Mouse (Mus musculus): ENCODE measurements around the gene Serpina10.
"Not testable (repeated sequence)": the region's sequence is repeated elsewhere in the genome, so short reads cannot be mapped to it uniquely, and the experiment has no call there.

The Serpina10 gene

GRCm38 (mm10) chr12:103631203-103631612 is at the start of gene Serpina10:
Gene Serpina10 (minus strand): TSS chr12:103631444.
- DNase-seq = no peak

- not testable (repeated sequence) for DNase-seq
Observed at GRCm38 (mm10) chr12:103679853-103680252, 48.6 kb upstream of the Serpina10 start.

- no peak for DNase-seq
Observed at GRCm38 (mm10) chr12:103676039-103676438, 44.8 kb upstream of the Serpina10 start, which contains the start of gene Serpina16. Gene Serpina16 (minus strand): TSS chr12:103676139.

- no peak for DNase-seq
Observed at GRCm38 (mm10) chr12:103673179-103673578, 41.9 kb upstream of the Serpina10 start.

GRCm38 (mm10) chr12:103671483-103671882 is 40.2 kb upstream of the Serpina10 start:
- no peak for DNase-seq

GRCm38 (mm10) chr12:103670964-103671363 is 39.7 kb upstream of the Serpina10 start:
- DNase-seq = no peak

- peak; percentile 23 for DNase-seq
Observed at GRCm38 (mm10) chr12:103670344-103670743, 39.1 kb upstream of the Serpina10 start.

- no peak for DNase-seq
Observed at GRCm38 (mm10) chr12:103665286-103665685, 34.0 kb upstream of the Serpina10 start.

- DNase-seq = not testable (repeated sequence)
Observed at GRCm38 (mm10) chr12:103662053-103662452, 30.8 kb upstream of the Serpina10 start.

GRCm38 (mm10) chr12:103660076-103660475 is 28.8 kb upstream of the Serpina10 start:
- DNase-seq = no peak

GRCm38 (mm10) chr12:103659171-103659570 is 27.9 kb upstream of the Serpina10 start:
- DNase-seq = no peak

GRCm38 (mm10) chr12:103657991-103658390 is 26.7 kb upstream of the Serpina10 start:
- DNase-seq = no peak

- no peak for DNase-seq
Observed at GRCm38 (mm10) chr12:103656848-103657626, 25.8 kb upstream of the Serpina10 start, which contains the start of gene Serpina6. Gene Serpina6 (minus strand): TSS chr12:103657212.

GRCm38 (mm10) chr12:103655123-103656044 is 24.1 kb upstream of the Serpina10 start:
- no peak for DNase-seq

GRCm38 (mm10) chr12:103653836-103654235 is 22.6 kb upstream of the Serpina10 start:
- DNase-seq = no peak

GRCm38 (mm10) chr12:103646314-103646713 is 15.1 kb upstream of the Serpina10 start:
- no peak for DNase-seq

GRCm38 (mm10) chr12:103644601-103645000 is 13.4 kb upstream of the Serpina10 start:
- DNase-seq = no peak

- DNase-seq = no peak
Observed at GRCm38 (mm10) chr12:103643818-103644217, 12.6 kb upstream of the Serpina10 start.

- peak; percentile 89 for DNase-seq
Observed at GRCm38 (mm10) chr12:103643336-103643735, 12.1 kb upstream of the Serpina10 start.

- no peak for DNase-seq
Observed at GRCm38 (mm10) chr12:103635846-103636245, 4.6 kb upstream of the Serpina10 start.

- DNase-seq = no peak
Observed at GRCm38 (mm10) chr12:103634430-103634829, 3.2 kb upstream of the Serpina10 start.

- no peak for DNase-seq
Observed at GRCm38 (mm10) chr12:103616860-103617261, 14.4 kb downstream of the Serpina10 start.

- no peak for DNase-seq
Observed at GRCm38 (mm10) chr12:103615734-103616133, 15.5 kb downstream of the Serpina10 start.
